Mouse (Mus musculus): ENCODE results near the gene Ank3. TPM values are rescaled to one million over a fixed set of nuclear protein-coding genes. Genes with fewer than 3 reads are reported as not detected.

The Ank3 gene
- polyA plus RNA-seq, 1 experiment from 2014 or later = 150 TPM

DNA sequence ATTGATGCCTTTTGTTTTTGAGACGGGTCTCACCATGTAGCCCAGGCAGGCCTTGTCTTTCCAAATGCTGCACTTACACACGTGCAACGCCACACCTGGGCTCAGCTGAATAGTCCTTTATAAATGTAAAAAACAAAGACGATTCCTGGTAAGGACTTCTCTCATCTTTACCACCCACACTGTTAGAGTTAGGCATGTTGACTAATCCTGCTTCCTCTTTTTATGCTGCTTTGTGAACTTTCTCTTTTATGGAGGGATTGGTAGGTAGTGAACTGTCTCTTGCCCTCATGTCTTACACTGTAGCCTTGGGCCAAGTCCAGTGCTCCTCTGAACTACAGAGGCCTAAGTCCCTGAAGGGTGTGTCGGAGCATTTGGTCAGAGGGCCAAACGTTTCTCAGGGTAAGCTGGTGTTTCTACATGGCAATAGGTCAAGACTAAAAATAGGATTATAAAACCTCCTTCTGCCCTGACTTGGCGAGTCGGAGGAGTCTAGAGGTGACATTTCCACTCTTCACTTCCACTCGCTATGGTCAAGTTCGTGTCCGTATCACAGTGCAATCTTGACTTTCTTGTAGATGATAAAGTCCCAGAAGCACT lies 491.9 kb downstream of the Ank3 start:
- no peak overlapping the region for H3K4me3 ChIP-seq (replicated peaks; ENCODE audit: low read depth, low read length)
- H3K4me2 ChIP-seq (ENCODE audit: low read length) = no peak overlapping the region
- 90% methylated on average over 11 of the region's 11 CpGs for WGBS
- H3K9ac ChIP-seq (replicated peaks; ENCODE audit: low read length) = no peak overlapping the region
- no peak overlapping the region for H3K27ac ChIP-seq (replicated peaks; ENCODE audit: low read depth, low read length)
- H3K4me1 ChIP-seq (ENCODE audit: control insufficient read depth, insufficient read depth, low read length) = no peaks in the 10 kb centered on the region
- no peaks in the 10 kb centered on the region for H3K9me3 ChIP-seq (ENCODE audit: control insufficient read depth, low read length)
- ATAC-seq (ENCODE audit: low FRiP score, low TSS enrichment) (no peak), DNase-seq (no peak)
- H3K36me3 ChIP-seq (ENCODE audit: control insufficient read depth, insufficient read depth, low read length) = peaks cover 33% of the 10 kb centered on the region
- no peaks in the 10 kb centered on the region for H3K27me3 ChIP-seq (ENCODE audit: control insufficient read depth, insufficient read depth, low read length)

- Histone ChIP-seq H3K9ac (replicated peaks; ENCODE audit: low read length) (no peak overlapping the region), H3K4me1 (ENCODE audit: control insufficient read depth, insufficient read depth, low read length) (no peaks in the 10 kb centered on the region), H3K4me2 (ENCODE audit: low read length) (no peak overlapping the region), H3K36me3 (ENCODE audit: control insufficient read depth, insufficient read depth, low read length) (peaks cover 33% of the 10 kb centered on the region), H3K9me3 (ENCODE audit: control insufficient read depth, low read length) (no peaks in the 10 kb centered on the region), H3K4me3 (replicated peaks; ENCODE audit: low read depth, low read length) (no peak overlapping the region), H3K27ac (replicated peaks; ENCODE audit: low read depth, low read length) (no peak overlapping the region), H3K27me3 (ENCODE audit: control insufficient read depth, insufficient read depth, low read length) (no peaks in the 10 kb centered on the region)
- DNase-seq (no peak), ATAC-seq (ENCODE audit: low FRiP score, low TSS enrichment) (no peak)
- WGBS = 92% methylated on average over 18 of the region's 18 CpGs
These were observed 493.6 kb downstream of the Ank3 start for GRCm38 (mm10) chr10:69892162-69892561.

- H3K27me3 ChIP-seq (ENCODE audit: control insufficient read depth, insufficient read depth, low read length) = no peaks in the 10 kb centered on the region
- DNase-seq = no peak
- no peak overlapping the region for H3K27ac ChIP-seq (replicated peaks; ENCODE audit: low read depth, low read length)
- WGBS = 75% methylated on average over 9 of the region's 9 CpGs
- no peaks in the 10 kb centered on the region for H3K9me3 ChIP-seq (ENCODE audit: control insufficient read depth, low read length)
- peaks cover 60% of the 10 kb centered on the region for H3K36me3 ChIP-seq (ENCODE audit: control insufficient read depth, insufficient read depth, low read length)
- no peaks in the 10 kb centered on the region for H3K4me1 ChIP-seq (ENCODE audit: control insufficient read depth, insufficient read depth, low read length)
- H3K4me3 ChIP-seq (replicated peaks; ENCODE audit: low read depth, low read length) = no peak overlapping the region
- ATAC-seq (ENCODE audit: low FRiP score, low TSS enrichment) = no peak
- H3K9ac ChIP-seq (replicated peaks; ENCODE audit: low read length) = no peak overlapping the region
- no peak overlapping the region for H3K4me2 ChIP-seq (ENCODE audit: low read length)
These were observed 497.0 kb downstream of the Ank3 start for GRCm38 (mm10) chr10:69895606-69896005.

DNA sequence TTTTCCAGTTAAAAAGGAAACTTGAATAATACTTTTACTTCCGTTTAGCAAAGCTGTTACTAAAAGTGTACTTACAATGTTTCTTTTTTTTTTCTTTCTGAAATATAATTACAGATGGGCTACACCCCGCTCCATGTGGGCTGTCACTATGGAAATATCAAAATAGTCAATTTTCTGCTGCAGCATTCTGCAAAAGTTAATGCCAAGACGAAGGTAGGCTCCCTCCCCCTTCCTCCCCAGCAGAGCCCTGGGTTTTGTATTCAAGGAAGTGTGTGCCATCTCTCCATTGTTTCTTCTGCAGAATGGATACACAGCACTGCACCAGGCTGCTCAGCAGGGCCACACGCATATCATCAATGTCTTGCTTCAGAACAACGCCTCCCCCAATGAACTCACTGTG lies 499.4 kb downstream of the Ank3 start:
- no peaks in the 10 kb centered on the region for H3K4me1 ChIP-seq (ENCODE audit: control insufficient read depth, insufficient read depth, low read length)
- no peak overlapping the region for H3K4me3 ChIP-seq (replicated peaks; ENCODE audit: low read depth, low read length)
- H3K9me3 ChIP-seq (ENCODE audit: control insufficient read depth, low read length) = no peaks in the 10 kb centered on the region
- H3K4me2 ChIP-seq (ENCODE audit: low read length) = no peak overlapping the region
- peaks cover 75% of the 10 kb centered on the region for H3K36me3 ChIP-seq (ENCODE audit: control insufficient read depth, insufficient read depth, low read length)
- no peaks in the 10 kb centered on the region for H3K27me3 ChIP-seq (ENCODE audit: control insufficient read depth, insufficient read depth, low read length)
- H3K9ac ChIP-seq (replicated peaks; ENCODE audit: low read length) = no peak overlapping the region
- ATAC-seq (ENCODE audit: low FRiP score, low TSS enrichment) = no peak
- H3K27ac ChIP-seq (replicated peaks; ENCODE audit: low read depth, low read length) = no peak overlapping the region
- 58% methylated on average over 5 of the region's 5 CpGs for WGBS
- no peak for DNase-seq

GRCm38 (mm10) chr10:69898821-69899220 lies 500.2 kb downstream of the Ank3 start:
- Histone ChIP-seq H3K36me3 (ENCODE audit: control insufficient read depth, insufficient read depth, low read length) (peaks cover 69% of the 10 kb centered on the region), H3K27me3 (ENCODE audit: control insufficient read depth, insufficient read depth, low read length) (no peaks in the 10 kb centered on the region)
- 93% methylated on average over 8 of the region's 8 CpGs for WGBS

DNA sequence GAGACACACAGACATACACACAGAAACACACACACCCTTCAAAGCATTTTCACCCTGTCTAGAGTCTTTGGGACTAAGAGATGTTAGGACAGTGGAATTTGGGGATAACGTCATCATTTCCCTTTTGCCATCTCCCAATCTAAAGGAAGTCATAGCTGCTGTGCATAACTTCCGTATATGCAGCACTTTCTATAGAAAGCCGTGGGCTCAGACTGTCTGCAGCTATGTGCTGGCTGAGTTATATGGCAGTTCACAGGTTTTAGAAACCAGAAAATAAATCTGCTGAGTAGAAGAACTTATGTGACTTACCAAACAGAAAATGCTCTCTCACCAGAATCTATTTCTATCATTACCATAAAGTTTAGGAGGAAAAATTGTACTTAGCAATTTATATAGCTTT lies 501.2 kb downstream of the Ank3 start:
- ATAC-seq (ENCODE audit: low FRiP score, low TSS enrichment) = no peak
- peaks cover 62% of the 10 kb centered on the region for H3K36me3 ChIP-seq (ENCODE audit: control insufficient read depth, insufficient read depth, low read length)

More at GRCm38 (mm10) chr10:69898821-69899220, 500.2 kb downstream of the Ank3 start:
- no peak overlapping the region for H3K4me3 ChIP-seq (replicated peaks; ENCODE audit: low read depth, low read length)
- no peak overlapping the region for H3K27ac ChIP-seq (replicated peaks; ENCODE audit: low read depth, low read length)
- no peak overlapping the region for H3K9ac ChIP-seq (replicated peaks; ENCODE audit: low read length)
- no peak for ATAC-seq (ENCODE audit: low FRiP score, low TSS enrichment)
- DNase-seq = no peak
- H3K4me1 ChIP-seq (ENCODE audit: control insufficient read depth, insufficient read depth, low read length) = no peaks in the 10 kb centered on the region
- no peak overlapping the region for H3K4me2 ChIP-seq (ENCODE audit: low read length)
- no peaks in the 10 kb centered on the region for H3K9me3 ChIP-seq (ENCODE audit: control insufficient read depth, low read length)

DNA sequence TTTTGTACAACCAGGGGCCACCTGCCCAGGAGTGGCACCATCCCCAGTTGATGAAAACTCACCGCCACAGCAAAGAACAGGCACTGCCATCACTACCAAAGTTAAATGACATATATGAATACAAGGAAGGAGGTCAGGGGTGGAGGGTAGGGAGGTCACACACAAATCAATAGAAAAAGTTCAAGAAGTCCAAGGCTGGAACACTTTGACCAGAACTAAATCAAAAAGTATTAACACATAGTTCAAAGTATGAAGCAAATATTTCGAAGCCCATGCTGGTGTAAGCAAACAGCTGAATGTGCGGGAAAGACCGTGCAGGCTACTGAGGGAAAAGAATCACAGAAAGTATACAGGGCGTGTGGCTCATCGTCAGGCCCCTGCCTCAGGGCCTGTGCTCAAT lies 503.5 kb downstream of the Ank3 start:
- no peak for ATAC-seq (ENCODE audit: low FRiP score, low TSS enrichment)
- no peak overlapping the region for H3K9ac ChIP-seq (replicated peaks; ENCODE audit: low read length)
- no peak overlapping the region for H3K27ac ChIP-seq (replicated peaks; ENCODE audit: low read depth, low read length)
- no peaks in the 10 kb centered on the region for H3K4me1 ChIP-seq (ENCODE audit: control insufficient read depth, insufficient read depth, low read length)
- WGBS = 89% methylated on average over 6 of the region's 6 CpGs
- no peak overlapping the region for H3K4me3 ChIP-seq (replicated peaks; ENCODE audit: low read depth, low read length)
- H3K9me3 ChIP-seq (ENCODE audit: control insufficient read depth, low read length) = no peaks in the 10 kb centered on the region
- no peak overlapping the region for H3K4me2 ChIP-seq (ENCODE audit: low read length)
- H3K27me3 ChIP-seq (ENCODE audit: control insufficient read depth, insufficient read depth, low read length) = no peaks in the 10 kb centered on the region
- peaks cover 62% of the 10 kb centered on the region for H3K36me3 ChIP-seq (ENCODE audit: control insufficient read depth, insufficient read depth, low read length)
- DNase-seq = no peak

More for the DNA sequence above, 501.2 kb downstream of the Ank3 start:
- Histone ChIP-seq H3K9ac (replicated peaks; ENCODE audit: low read length) (no peak overlapping the region), H3K27me3 (ENCODE audit: control insufficient read depth, insufficient read depth, low read length) (no peaks in the 10 kb centered on the region), H3K4me3 (replicated peaks; ENCODE audit: low read depth, low read length) (no peak overlapping the region), H3K4me2 (ENCODE audit: low read length) (no peak overlapping the region), H3K4me1 (ENCODE audit: control insufficient read depth, insufficient read depth, low read length) (no peaks in the 10 kb centered on the region), H3K27ac (replicated peaks; ENCODE audit: low read depth, low read length) (no peak overlapping the region), H3K9me3 (ENCODE audit: control insufficient read depth, low read length) (no peaks in the 10 kb centered on the region)
- no peak for DNase-seq
- 88% methylated on average over 3 of the region's 3 CpGs for WGBS

DNA sequence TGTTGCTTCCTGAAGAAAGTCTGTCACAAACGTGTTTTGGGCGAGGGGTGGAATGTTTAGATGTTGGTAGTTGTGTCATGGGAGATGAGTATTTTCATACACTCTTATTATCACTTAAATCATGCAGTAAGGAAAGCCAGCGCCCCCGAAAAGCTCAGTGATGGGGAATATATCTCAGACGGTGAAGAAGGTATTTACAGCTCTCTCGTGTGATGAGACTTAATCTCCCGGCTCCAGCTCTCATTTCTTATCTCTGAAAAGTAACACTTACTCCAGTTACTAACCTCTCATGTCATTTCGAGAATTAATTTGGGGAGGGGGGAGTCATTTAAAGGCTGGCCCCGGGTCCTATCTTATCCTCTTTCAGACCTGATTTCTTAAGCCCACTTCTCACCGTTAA lies 505.7 kb downstream of the Ank3 start:
- no peak for DNase-seq
- H3K4me3 ChIP-seq (replicated peaks; ENCODE audit: low read depth, low read length) = no peak overlapping the region
- no peak overlapping the region for H3K9ac ChIP-seq (replicated peaks; ENCODE audit: low read length)
- H3K4me2 ChIP-seq (ENCODE audit: low read length) = no peak overlapping the region
- H3K36me3 ChIP-seq (ENCODE audit: control insufficient read depth, insufficient read depth, low read length) = peaks cover 42% of the 10 kb centered on the region
- no peaks in the 10 kb centered on the region for H3K9me3 ChIP-seq (ENCODE audit: control insufficient read depth, low read length)
- H3K27ac ChIP-seq (replicated peaks; ENCODE audit: low read depth, low read length) = no peak overlapping the region
- no peak for ATAC-seq (ENCODE audit: low FRiP score, low TSS enrichment)
- WGBS = 66% methylated on average over 10 of the region's 10 CpGs
- no peaks in the 10 kb centered on the region for H3K27me3 ChIP-seq (ENCODE audit: control insufficient read depth, insufficient read depth, low read length)
- H3K4me1 ChIP-seq (ENCODE audit: control insufficient read depth, insufficient read depth, low read length) = no peaks in the 10 kb centered on the region

Measured in midbrain, embryonic 14.5 days (tissue).